8 mouse cellular contexts compared by ENCODE assay signal in the genomic region with DNA sequence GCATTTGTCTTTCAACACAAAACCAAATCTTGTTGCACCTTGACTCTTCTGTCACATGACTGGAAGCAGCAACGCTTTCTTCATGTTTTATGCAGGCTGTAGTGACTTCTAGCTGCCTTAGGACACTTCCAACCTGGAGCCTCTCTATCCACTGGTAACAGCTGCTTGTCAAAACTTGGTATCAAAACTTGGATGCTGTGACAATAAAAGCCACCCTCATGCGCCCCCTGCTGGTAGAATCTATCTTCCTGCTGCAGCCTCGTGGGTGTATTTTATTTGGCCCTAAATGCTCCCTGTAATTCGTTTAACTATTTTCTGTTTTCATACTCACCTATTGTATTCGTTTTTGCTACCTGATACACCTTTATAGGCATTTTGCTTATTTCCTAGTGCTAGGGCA. TPM values are rescaled to one million over a fixed set of nuclear protein-coding genes. Genes with fewer than 3 reads are reported as not detected.
DNase-seq lines count a peak whose midpoint lies in the region; ATAC-seq and TF ChIP-seq lines count a peak whose summit lies in the region.
"Had no signal": no experiment of that assay in that cellular context is flagged by ENCODE, and none has a peak within 500 bp of the region (broad histone marks: within the 10 kb centered on the region; RNA-seq: fewer than 3 reads in every experiment).

No protein-coding gene starts in this region.

- TF ChIP-seq EP300 in heart, adult 2 months (IDR thresholded peaks at IDR 0.05; ENCODE audit: insufficient read depth, low read depth, low read length), result 0 out of 2 replicates have a peak, but pooled peaks have one; percentile 33

- intact Hi-C loops in heart, adult 2 months (cut with DNase I), result loop anchor here (1.0 to 5.0 kb wide), 3 partner anchors 37 to 198 kb away; no protein-coding TSS in a partner anchor

- no peaks in the 10 kb centered on the region for H3K36me3 ChIP-seq in heart, adult 2 months (ENCODE audit: control insufficient read depth, insufficient read depth, low read length)
- H3K36me3 ChIP-seq: hindbrain, embryonic 15.5 days had no signal

- H3K4me3 ChIP-seq in heart, adult 2 months, result no peak overlapping the region
- H3K4me3 ChIP-seq: hindbrain, embryonic 15.5 days had no signal

- TF ChIP-seq CTCF in heart, adult 2 months (IDR thresholded peaks at IDR 0.05), result peak; percentile 97

- no peak for TF ChIP-seq POLR2A in heart, adult 2 months (IDR thresholded peaks at IDR 0.05; ENCODE audit: insufficient read depth, low read depth, low read length)

- 6% methylated on average over 5 of the region's 5 CpGs for WGBS in heart, adult 2 months

- peak; percentile 71 to 77 for DNase-seq in CD8-positive naive resting alpha-beta T cell, adult 2 months (ENCODE audit: low read depth in 2 of 2, low spot score in 2 of 2)
- DNase-seq in NIH3T3 (ENCODE audit: low read depth), result peak; percentile 88
- DNase-seq in cerebellum, postnatal 10 days, result peak; percentile 85 to 89
- DNase-seq in heart, adult 2 months, result peak; percentile 61 to 76
- DNase-seq in layer of hippocampus, postnatal 25 days (ENCODE audit: extremely low spot score in 1 of 2, low spot score in 1 of 2), result peak; percentile 75 to 90
- peak; percentile 41 to 81 for DNase-seq in spleen, postnatal 10 days (ENCODE audit: low spot score in 2 of 2)

- no peaks in the 10 kb centered on the region for H3K4me1 ChIP-seq in heart, adult 2 months (ENCODE audit: control insufficient read depth, insufficient read depth, low read length)
- H3K4me1 ChIP-seq: hindbrain, embryonic 15.5 days had no signal

- no peaks in the 10 kb centered on the region for H3K27me3 ChIP-seq in heart, adult 2 months (ENCODE audit: control insufficient read depth, insufficient read depth, low read length)
- H3K27me3 ChIP-seq: hindbrain, embryonic 15.5 days had no signal

- H3K9ac ChIP-seq in heart, adult 2 months (ENCODE audit: low read depth, low read length), result no peak overlapping the region
- H3K9ac ChIP-seq: hindbrain, embryonic 15.5 days had no signal

- H3K27ac ChIP-seq in heart, adult 2 months, result no peak overlapping the region
- H3K27ac ChIP-seq: hindbrain, embryonic 15.5 days had no signal

- no peaks in the 10 kb centered on the region for H3K79me2 ChIP-seq in heart, adult 2 months (replicated peaks; ENCODE audit: control insufficient read depth, insufficient read depth, low read length)

- peak; percentile 92 for ATAC-seq in megakaryocyte progenitor cell, adult 5-6 weeks (replicated peaks; ENCODE audit: poor library complexity)

RNA-seq across cellular contexts. Expression of gene Pde4dip, which starts 9.3 kb away (rescaled TPM):
- 1,000 to 10,000 TPM; 1,629 to 1,897 TPM for total RNA-seq in heart, adult 2 months (2021)
- polyA plus RNA-seq in heart, adult 2 months (2012; rRNA removed), result 1,061 and 1,297 TPM in 2 replicates
- 100 to 1,000 TPM; 219 to 249 TPM for total RNA-seq in layer of hippocampus, postnatal 25 days (2021)
- 4.7 and 4.8 TPM in 2 replicates for total RNA-seq in megakaryocyte progenitor cell, adult 5-6 weeks (2015)
- 6.7 and 7.8 TPM in 2 replicates for total RNA-seq in megakaryocyte progenitor cell, adult 5-6 weeks (2017)

RNA-seq across cellular contexts. Expression of gene Sec22b, which starts 21.8 kb away (rescaled TPM):
- 10 to 100 TPM; 44.9 to 51.8 TPM for total RNA-seq in heart, adult 2 months (2021)
- 17.6 and 36.3 TPM in 2 replicates for polyA plus RNA-seq in heart, adult 2 months (2012; rRNA removed)
- 10 to 100 TPM; 67.9 to 81.1 TPM for total RNA-seq in layer of hippocampus, postnatal 25 days (2021)
- 108 and 136 TPM in 2 replicates for total RNA-seq in megakaryocyte progenitor cell, adult 5-6 weeks (2015)
- 71.6 and 83.0 TPM in 2 replicates for total RNA-seq in megakaryocyte progenitor cell, adult 5-6 weeks (2017)

Comparison
In these comparisons a context has a peak if more than half of its experiments do, and no peak if none do; other contexts are left out.
1. RNA of gene Pde4dip, which starts 9.3 kb away (total RNA-seq): 1,629 to 1,897 TPM in heart, adult 2 months and 219 to 249 TPM in layer of hippocampus, postnatal 25 days; 4.7 to 7.8 TPM in megakaryocyte progenitor cell, adult 5-6 weeks; every median in the first group is over 10 times any median in the second.
2. Peak in every context shown above with its lines, with median percentiles within 50 percentile points of each other: DNase-seq.